Mouse (Mus musculus) fibroblast of lung, adult 2 months (primary cell): ENCODE measurements at regions not wholly inside any gene's neighbourhood (a gene's known extent, or its start where the extent isn't known, plus 50 kb on each side); places are given as distances from the start of the nearest gene placed in this dataset.

Experiments used
- DNase-seq: peaks from one replicate; pipeline ENCODE4 v3.0.0-alpha.2; 2011; ENCODE audit warnings: low read depth

- no peak for DNase-seq
Measured at GRCm38 (mm10) chr5:99165807-99166360, 128.7 kb upstream of the Prkg2 start.

- DNase-seq = peak; percentile 19
Measured at GRCm38 (mm10) chr5:99157973-99158372, 120.8 kb upstream of the Prkg2 start.

- DNase-seq = no peak
Measured at GRCm38 (mm10) chr5:99153269-99153850, 116.2 kb upstream of the Prkg2 start.

GRCm38 (mm10) chr5:99152299-99152698 lies 115.1 kb upstream of the Prkg2 start:
- no peak for DNase-seq

- no peak for DNase-seq
Measured at GRCm38 (mm10) chr5:99149904-99150303, 112.8 kb upstream of the Prkg2 start.

GRCm38 (mm10) chr5:99132670-99133069 lies 95.5 kb upstream of the Prkg2 start:
- no peak for DNase-seq

GRCm38 (mm10) chr5:99128628-99129027 lies 91.5 kb upstream of the Prkg2 start:
- DNase-seq = no peak

GRCm38 (mm10) chr5:99125418-99125817 lies 88.3 kb upstream of the Prkg2 start:
- no peak for DNase-seq

- no peak for DNase-seq
Measured at GRCm38 (mm10) chr5:99111755-99112154, 74.6 kb upstream of the Prkg2 start.

- DNase-seq = no peak
Measured at GRCm38 (mm10) chr5:99111235-99111634, 74.1 kb upstream of the Prkg2 start.

GRCm38 (mm10) chr5:99099727-99100116 lies 62.6 kb upstream of the Prkg2 start:
- DNase-seq = no peak

- DNase-seq = no peak
Measured at GRCm38 (mm10) chr5:99099014-99099726, 62.0 kb upstream of the Prkg2 start.
